Mouse (Mus musculus): Measurements from ENCODE around the gene Ubash3a.

Gene Ubash3a

GRCm38 (mm10) chr17:31216068-31216955, 8.6 kb downstream of the Ubash3a start:
- DNase-seq (ENCODE audit: low read depth, low spot score) = no peak

- DNase-seq (ENCODE audit: low read depth, low spot score) = no peak
Observed at GRCm38 (mm10) chr17:31222810-31223310, 15.2 kb downstream of the Ubash3a start.

GRCm38 (mm10) chr17:31223835-31224234, 16.2 kb downstream of the Ubash3a start:
- no peak for DNase-seq (ENCODE audit: low read depth, low spot score)

- DNase-seq (ENCODE audit: low read depth, low spot score) = no peak
Observed at GRCm38 (mm10) chr17:31224591-31224990, 16.9 kb downstream of the Ubash3a start.

GRCm38 (mm10) chr17:31226368-31226767, 18.7 kb downstream of the Ubash3a start:
- DNase-seq (ENCODE audit: low read depth, low spot score) = no peak

- no peak for DNase-seq (ENCODE audit: low read depth, low spot score)
Observed at GRCm38 (mm10) chr17:31226931-31227330, 19.3 kb downstream of the Ubash3a start.

- no peak for DNase-seq (ENCODE audit: low read depth, low spot score)
Observed at GRCm38 (mm10) chr17:31231780-31232179, 24.1 kb downstream of the Ubash3a start.

DNA sequence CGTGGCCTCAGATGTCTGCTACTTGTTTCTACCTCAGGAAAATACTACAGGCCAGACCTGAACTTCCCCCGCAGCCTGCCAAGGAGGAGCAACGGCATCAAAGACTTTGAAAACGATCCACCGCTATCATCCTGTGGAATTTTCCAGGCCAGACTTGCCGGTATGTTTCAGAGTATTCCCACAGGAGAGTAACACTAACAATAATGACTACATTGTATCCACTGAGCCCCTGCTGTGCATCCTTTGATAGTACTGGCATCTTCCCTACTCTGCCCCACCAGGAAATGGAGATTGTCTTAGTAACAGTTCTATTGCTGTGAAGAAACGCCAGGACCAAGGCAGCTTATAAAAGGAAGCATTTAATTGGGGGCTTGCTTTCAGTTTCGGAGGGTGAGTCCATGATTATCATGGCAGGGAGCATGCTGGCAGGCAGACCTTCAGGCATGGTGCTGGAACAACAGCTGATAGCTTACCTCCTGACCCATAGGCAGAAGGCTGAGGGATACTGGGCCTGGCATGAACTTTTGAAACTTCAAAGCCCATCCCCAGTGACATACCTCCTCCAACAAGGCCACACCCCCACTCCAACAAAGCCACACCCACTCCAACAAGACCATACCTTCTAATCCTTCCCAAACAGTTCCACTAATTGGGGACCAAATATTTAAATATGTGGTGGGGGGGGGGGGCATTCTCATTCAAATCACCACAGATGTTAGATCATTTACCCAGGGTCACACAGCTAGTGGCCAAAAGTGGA, 24.8 kb downstream of the Ubash3a start:
- DNase-seq (ENCODE audit: low read depth, low spot score) = peak; percentile 86

DNA sequence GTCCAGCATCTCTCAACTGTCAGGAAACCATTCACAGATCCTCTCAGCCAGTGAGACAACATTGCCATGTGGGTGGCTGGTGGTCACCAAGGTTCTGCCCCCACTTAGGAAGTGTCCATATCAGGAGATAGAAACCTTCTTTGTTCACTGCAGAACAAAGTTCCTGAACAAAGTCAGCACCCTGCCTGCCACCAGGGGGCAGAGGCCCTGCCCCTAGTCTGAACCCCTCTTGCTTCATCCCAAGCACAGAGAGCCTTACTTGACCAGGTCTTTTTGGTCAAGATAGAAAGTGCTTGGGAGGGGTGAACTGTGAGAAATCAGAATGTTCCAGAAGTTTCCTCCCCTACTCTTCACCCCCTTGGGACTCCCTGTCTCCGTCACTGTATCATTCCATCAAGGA, 28.2 kb downstream of the Ubash3a start:
- no peak for DNase-seq (ENCODE audit: low read depth, low spot score)

DNA sequence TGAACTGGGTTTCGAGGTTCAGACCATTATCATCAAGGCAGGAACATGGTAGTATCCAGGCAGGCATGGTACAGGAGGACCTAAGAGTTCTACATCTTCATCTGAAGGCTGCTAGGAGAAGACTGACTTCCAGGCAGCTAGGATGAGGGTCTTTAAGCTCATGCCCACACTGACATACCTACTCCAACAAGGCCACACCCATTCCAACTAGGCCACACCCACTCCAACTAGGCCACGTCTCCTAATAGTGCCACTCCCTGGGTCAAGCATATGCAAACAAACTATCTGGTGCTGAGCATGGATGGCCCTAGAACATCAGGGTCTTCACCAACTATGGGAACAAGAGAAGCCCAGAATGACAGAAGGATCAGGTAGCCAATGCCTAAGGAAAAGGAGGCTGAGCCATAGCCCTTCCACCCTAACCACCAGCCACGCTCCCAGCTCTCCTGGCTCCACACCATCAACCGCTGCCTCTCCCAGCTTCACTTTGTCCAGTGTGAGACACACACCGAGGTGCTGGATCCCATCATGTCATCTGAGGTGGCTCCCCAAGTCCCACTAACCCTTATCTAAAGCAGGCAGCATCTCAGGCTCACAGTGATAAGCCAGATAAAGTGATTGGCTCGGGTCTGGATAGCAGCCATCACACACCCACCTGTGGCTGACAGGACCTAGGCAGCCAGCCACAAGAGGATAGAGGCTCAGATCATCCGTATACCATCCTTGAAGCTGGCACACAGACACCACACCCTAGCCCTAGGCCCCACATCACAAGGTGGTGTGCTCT, 30.8 kb downstream of the Ubash3a start:
- DNase-seq (ENCODE audit: low read depth, low spot score) = no peak

DNA sequence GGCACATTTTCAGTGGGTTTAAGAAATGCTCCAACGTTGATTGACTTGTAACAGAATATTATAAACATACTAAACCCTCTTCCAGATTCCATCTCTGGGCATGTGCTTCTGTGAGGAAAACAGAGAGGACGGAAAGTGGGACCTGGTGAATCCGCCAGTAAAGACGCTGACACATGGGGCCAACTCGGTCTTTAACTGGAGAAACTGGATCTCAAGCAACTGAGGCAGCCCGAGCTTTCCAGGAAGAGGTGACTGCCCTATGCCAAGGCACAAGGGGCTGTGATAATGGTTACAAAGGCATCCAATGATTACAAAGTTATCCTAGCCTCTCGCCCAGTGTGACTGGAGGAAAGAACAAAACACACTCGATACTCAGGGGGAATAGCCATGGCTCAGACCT, 33.5 kb downstream of the Ubash3a start:
- DNase-seq (ENCODE audit: low read depth, low spot score) = no peak

DNA sequence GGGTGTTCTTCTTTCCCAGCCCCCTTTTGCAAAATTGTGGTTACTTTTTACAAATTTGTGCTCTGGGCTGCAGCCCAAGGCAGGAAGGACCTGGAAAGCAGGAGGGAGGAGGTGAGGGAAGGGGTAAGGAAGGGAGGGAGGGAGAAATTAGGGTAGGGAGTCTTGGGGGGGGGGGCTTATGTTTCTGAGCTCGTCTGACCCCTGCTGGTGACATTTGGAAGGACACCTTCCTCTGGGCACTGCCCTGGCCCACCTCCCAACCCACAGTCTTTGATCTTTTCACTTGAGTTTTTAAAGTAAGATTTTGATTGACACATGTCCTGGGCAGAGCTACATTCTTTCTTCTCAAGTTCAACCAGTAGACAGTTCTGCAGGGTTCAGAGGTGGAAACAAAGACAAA, 35.1 kb downstream of the Ubash3a start:
- peak; percentile 43 for DNase-seq (ENCODE audit: low read depth, low spot score)

DNA sequence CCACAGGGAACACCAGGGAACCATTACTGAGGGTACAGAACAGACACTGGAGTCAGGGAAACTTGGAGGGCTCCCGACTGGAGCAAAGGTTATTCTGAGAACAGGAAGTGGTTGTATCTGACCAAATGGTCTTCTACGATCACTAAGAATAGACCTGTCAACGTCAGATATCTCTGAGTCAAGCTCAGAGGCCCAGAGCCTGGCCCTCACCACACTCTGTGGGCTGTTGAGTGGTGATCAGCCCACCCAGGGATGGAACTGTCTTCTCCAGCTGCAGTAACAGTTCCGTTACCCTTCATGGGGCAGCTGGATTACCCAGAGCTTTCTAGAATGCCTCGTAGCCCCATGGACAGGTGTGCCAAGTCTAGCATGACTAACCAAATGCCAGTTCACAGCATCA, 37.6 kb downstream of the Ubash3a start:
- DNase-seq (ENCODE audit: low read depth, low spot score) = no peak

GRCm38 (mm10) chr17:31247144-31247543, 39.5 kb downstream of the Ubash3a start:
- peak; percentile 98 for DNase-seq (ENCODE audit: low read depth, low spot score)

DNA sequence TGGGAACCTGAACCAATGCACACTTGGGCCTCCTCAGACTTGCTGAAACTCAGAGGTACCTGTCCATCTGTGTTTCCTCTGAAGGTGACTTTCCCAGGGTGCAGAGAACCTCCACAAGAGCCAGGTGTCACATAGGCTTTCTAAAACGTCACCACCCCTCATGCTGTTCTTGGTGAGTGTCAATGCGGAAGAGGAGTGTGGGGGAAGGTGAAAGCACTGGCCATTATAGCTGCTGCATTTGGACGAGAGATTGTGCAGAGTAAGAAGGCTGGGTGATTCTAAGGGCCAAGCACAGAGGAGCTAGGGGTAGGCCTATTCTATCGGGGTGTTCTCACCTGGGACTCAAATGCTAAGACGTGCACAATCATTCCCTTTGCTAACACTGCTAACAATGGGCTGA, 46.3 kb downstream of the Ubash3a start:
- DNase-seq (ENCODE audit: low read depth, low spot score) = no peak

DNA sequence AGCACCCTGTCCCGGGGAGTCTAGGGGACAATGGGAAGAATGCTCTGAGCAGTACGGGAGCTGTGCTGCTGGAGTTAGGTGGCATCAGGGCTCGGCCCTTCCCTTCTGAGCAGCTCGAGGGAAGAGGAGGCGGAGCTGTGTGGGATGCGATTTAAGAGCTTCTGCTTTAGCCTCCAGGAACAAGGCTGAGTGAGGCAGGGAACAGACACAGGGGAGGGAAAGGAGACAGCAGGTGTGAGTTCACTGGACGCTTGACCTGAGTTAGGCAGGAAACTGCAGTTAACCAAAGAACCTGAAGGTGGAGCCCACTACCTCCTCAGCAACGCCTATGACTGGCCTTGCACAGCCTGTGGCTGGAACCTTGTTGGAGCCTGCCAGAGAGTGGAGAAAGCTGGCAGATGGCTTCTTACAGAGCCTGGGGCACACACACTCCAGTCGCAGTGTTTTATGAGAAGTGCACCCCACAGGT, 46.8 kb downstream of the Ubash3a start:
- peak; percentile 93 for DNase-seq (ENCODE audit: low read depth, low spot score)

- DNase-seq (ENCODE audit: low read depth, low spot score) = no peak
Observed at GRCm38 (mm10) chr17:31257149-31257548, 49.5 kb downstream of the Ubash3a start.

DNA sequence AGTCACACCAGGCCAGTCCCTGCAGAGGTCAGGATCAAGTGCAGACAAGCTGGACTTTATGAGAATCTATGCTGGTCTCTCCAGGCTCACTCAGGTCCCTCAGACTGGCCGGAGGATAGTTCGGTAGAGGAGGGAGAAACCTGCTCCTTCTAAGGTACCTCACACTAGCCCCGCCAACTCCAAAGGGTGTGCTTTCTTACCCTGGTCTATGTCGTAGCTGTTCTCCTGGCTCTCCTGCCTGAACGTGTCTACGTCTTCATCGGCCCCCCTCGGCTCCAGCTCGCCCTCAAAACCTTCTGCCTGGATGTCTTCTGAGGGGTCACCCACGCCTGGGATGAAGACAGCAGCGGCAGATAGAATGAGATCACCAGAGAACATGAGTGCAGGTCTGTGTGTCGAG, 50.2 kb downstream of the Ubash3a start:
- DNase-seq (ENCODE audit: low read depth, low spot score) = no peak

GRCm38 (mm10) chr17:31258310-31258865, 50.7 kb downstream of the Ubash3a start:
- no peak for DNase-seq (ENCODE audit: low read depth, low spot score)

GRCm38 (mm10) chr17:31259145-31259544, 51.5 kb downstream of the Ubash3a start:
- DNase-seq (ENCODE audit: low read depth, low spot score) = no peak

DNA sequence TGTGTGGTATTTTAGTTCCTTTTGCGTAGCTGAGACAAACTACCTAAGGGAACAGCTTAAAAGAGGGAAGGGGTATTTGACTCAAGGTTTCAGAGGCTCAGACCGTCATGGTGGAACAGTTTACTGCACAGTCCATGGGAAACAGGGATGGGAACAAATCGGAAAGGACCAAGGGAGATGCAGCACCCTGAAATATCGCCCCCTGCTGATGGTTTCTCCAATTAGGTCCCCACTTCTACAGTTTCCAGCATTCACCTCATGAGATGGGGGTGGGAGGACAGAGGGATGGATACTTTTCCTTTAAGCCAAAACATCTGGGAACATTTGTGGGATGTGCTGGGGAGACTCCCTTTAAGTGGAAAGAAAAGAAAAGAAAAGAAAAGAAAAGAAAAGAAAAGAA, 52.2 kb downstream of the Ubash3a start:
- no peak for DNase-seq (ENCODE audit: low read depth, low spot score)

All from R1 (cell line).